Mouse (Mus musculus) thymus, postnatal 0 days (tissue): ENCODE measurements around the gene Pik3r5. TPM values are rescaled to one million over a fixed set of nuclear protein-coding genes. Genes with fewer than 3 reads are reported as not detected.

Source experiments
- DNase-seq: peaks from one replicate; pipeline ENCODE4 v3.0.0-alpha.2; 2015; ENCODE audit warnings: low spot score
- polyA plus RNA-seq: library from polyadenylated mRNA; unstranded; fragments of >200 nt; fragmentation: Nextera tagmentation; extraction: Ambion mirVana; gene quantifications from 2 replicates; pipeline ENCODE4 v1.2.1, GENCODE M21; 2015

Gene Pik3r5
- polyA plus RNA-seq, 1 experiment from 2014 or later, result 12.0 TPM

GRCm38 (mm10) chr11:68483213-68483612 is 51.3 kb downstream of the Pik3r5 start:
- no peak for DNase-seq

- no peak for DNase-seq
These were observed 52.5 kb downstream of the Pik3r5 start for GRCm38 (mm10) chr11:68484431-68484830.

GRCm38 (mm10) chr11:68485206-68485942 is 53.5 kb downstream of the Pik3r5 start:
- DNase-seq, result peak; percentile 64

- no peak for DNase-seq
These were observed 54.2 kb downstream of the Pik3r5 start for GRCm38 (mm10) chr11:68486093-68486492.

GRCm38 (mm10) chr11:68487720-68488119 is 55.8 kb downstream of the Pik3r5 start:
- no peak for DNase-seq

GRCm38 (mm10) chr11:68488256-68488824 is 56.4 kb downstream of the Pik3r5 start:
- no peak for DNase-seq

GRCm38 (mm10) chr11:68489236-68489635 is 57.3 kb downstream of the Pik3r5 start:
- no peak for DNase-seq

- DNase-seq, result no peak
These were observed 60.7 kb downstream of the Pik3r5 start for GRCm38 (mm10) chr11:68492592-68492991.

- no peak for DNase-seq
These were observed 61.8 kb downstream of the Pik3r5 start for GRCm38 (mm10) chr11:68493760-68494159.

GRCm38 (mm10) chr11:68497081-68497480 is 65.2 kb downstream of the Pik3r5 start:
- DNase-seq, result no peak

GRCm38 (mm10) chr11:68498517-68498916 is 66.6 kb downstream of the Pik3r5 start:
- no peak for DNase-seq

- DNase-seq, result no peak
These were observed 67.2 kb downstream of the Pik3r5 start for GRCm38 (mm10) chr11:68498999-68499699.

- DNase-seq, result no peak
These were observed 69.0 kb downstream of the Pik3r5 start for GRCm38 (mm10) chr11:68500949-68501350.

- no peak for DNase-seq
These were observed 70.5 kb downstream of the Pik3r5 start for GRCm38 (mm10) chr11:68502408-68502807.

GRCm38 (mm10) chr11:68502902-68503629 is 71.1 kb downstream of the Pik3r5 start, which contains the start of gene Pik3r6:
Gene Pik3r6 (plus strand): TSS chr11:68503019.
- DNase-seq, result no peak

- no peak for DNase-seq
These were observed 73.0 kb downstream of the Pik3r5 start for GRCm38 (mm10) chr11:68504913-68505312.

- no peak for DNase-seq
These were observed 75.3 kb downstream of the Pik3r5 start for GRCm38 (mm10) chr11:68507246-68507645.

GRCm38 (mm10) chr11:68508619-68509018 is 76.7 kb downstream of the Pik3r5 start:
- DNase-seq, result no peak

GRCm38 (mm10) chr11:68509194-68509593 is 77.3 kb downstream of the Pik3r5 start:
- DNase-seq, result no peak

GRCm38 (mm10) chr11:68513969-68514368 is 82.0 kb downstream of the Pik3r5 start:
- DNase-seq, result no peak

GRCm38 (mm10) chr11:68519362-68519761 is 87.4 kb downstream of the Pik3r5 start:
- no peak for DNase-seq

GRCm38 (mm10) chr11:68519815-68520214 is 87.9 kb downstream of the Pik3r5 start:
- no peak for DNase-seq
